Mouse (Mus musculus): Measurements from ENCODE around the gene Cyp4f17. TPM values are rescaled to one million over a fixed set of nuclear protein-coding genes. Genes with fewer than 3 reads are reported as not detected.
"Not testable (repeated sequence)": the region's sequence is repeated elsewhere in the genome, so short reads cannot be mapped to it uniquely, and the experiment has no call there.

The Cyp4f17 gene
- polyA plus RNA-seq, 1 experiment from 2014 or later = 13.8 TPM

GRCm38 (mm10) chr17:32554368-32554767 lies 48.5 kb downstream of the Cyp4f17 start:
- ATAC-seq (ENCODE audit: insufficient number of reproducible peaks, insufficient read depth, low FRiP score, low TSS enrichment, low read depth); H3K4me1 ChIP-seq (replicated peaks); H3K4me3 ChIP-seq (replicated peaks); H3K36me3 ChIP-seq; H3K9ac ChIP-seq (replicated peaks); H3K9me3 ChIP-seq; H3K4me2 ChIP-seq; H3K27ac ChIP-seq; H3K27me3 ChIP-seq: not testable (repeated sequence)
- 84% methylated on average over 9 of the region's 9 CpGs for WGBS

GRCm38 (mm10) chr17:32563301-32563700 lies 57.5 kb downstream of the Cyp4f17 start:
- not testable (repeated sequence) for H3K27me3 ChIP-seq; ATAC-seq (ENCODE audit: insufficient number of reproducible peaks, insufficient read depth, low FRiP score, low TSS enrichment, low read depth); H3K9ac ChIP-seq (replicated peaks); H3K4me3 ChIP-seq (replicated peaks); H3K4me1 ChIP-seq (replicated peaks); H3K4me2 ChIP-seq; H3K36me3 ChIP-seq; H3K27ac ChIP-seq
- WGBS = 83% methylated on average over 2 of the region's 2 CpGs
- H3K9me3 ChIP-seq = peaks cover 16% of the 10 kb centered on the region; the same call in 1 of the 2 replicates

- ATAC-seq (ENCODE audit: insufficient number of reproducible peaks, insufficient read depth, low FRiP score, low TSS enrichment, low read depth); H3K36me3 ChIP-seq; H3K27me3 ChIP-seq; H3K4me3 ChIP-seq (replicated peaks); H3K4me1 ChIP-seq (replicated peaks); H3K4me2 ChIP-seq; H3K9ac ChIP-seq (replicated peaks); H3K9me3 ChIP-seq; H3K27ac ChIP-seq: not testable (repeated sequence)
- 82% methylated on average over 2 of the region's 2 CpGs for WGBS
These were observed 67.4 kb downstream of the Cyp4f17 start for GRCm38 (mm10) chr17:32573286-32573685.

- Histone ChIP-seq H3K9me3 (no peaks in the 10 kb centered on the region), H3K36me3 (no peaks in the 10 kb centered on the region), H3K4me1 (replicated peaks) (peaks cover 9% of the 10 kb centered on the region), H3K27ac (no peak overlapping the region), H3K27me3 (no peaks in the 10 kb centered on the region), H3K4me2 (no peak overlapping the region), H3K9ac (replicated peaks) (no peak overlapping the region), H3K4me3 (replicated peaks) (no peak overlapping the region)
- no peak for ATAC-seq (ENCODE audit: insufficient number of reproducible peaks, insufficient read depth, low FRiP score, low TSS enrichment, low read depth)
- WGBS = 40% methylated on average over 7 of the region's 7 CpGs
These were observed 71.8 kb downstream of the Cyp4f17 start for GRCm38 (mm10) chr17:32577496-32578186.

Other genes with a start within 250 kb of the Cyp4f17 start
- gene Brd4, start 221.3 kb upstream of the Cyp4f17 start, polyA plus RNA-seq (2016; fragmentation: Nextera tagmentation; extraction: Ambion mirVana) = 98.2 and 119 TPM in 2 replicates
- 151 and 153 TPM in 2 replicates for gene Akap8, start 184.8 kb upstream of the Cyp4f17 start, polyA plus RNA-seq (2016; fragmentation: Nextera tagmentation; extraction: Ambion mirVana)
- 112 and 120 TPM in 2 replicates for gene Akap8l, start 155.4 kb upstream of the Cyp4f17 start, polyA plus RNA-seq (2016; fragmentation: Nextera tagmentation; extraction: Ambion mirVana)
- 30.0 and 37.3 TPM in 2 replicates for gene Wiz, start 116.6 kb upstream of the Cyp4f17 start, polyA plus RNA-seq (2016; fragmentation: Nextera tagmentation; extraction: Ambion mirVana)
- gene Rasal3, start 102.5 kb upstream of the Cyp4f17 start, polyA plus RNA-seq (2016; fragmentation: Nextera tagmentation; extraction: Ambion mirVana) = 0.87 and 1.1 TPM in 2 replicates
- gene Pglyrp2, start 81.9 kb upstream of the Cyp4f17 start, polyA plus RNA-seq (2016; fragmentation: Nextera tagmentation; extraction: Ambion mirVana) = not detected in 2 replicates
- not detected in 2 replicates for gene Cyp4f39, start 53.3 kb upstream of the Cyp4f17 start, polyA plus RNA-seq (2016; fragmentation: Nextera tagmentation; extraction: Ambion mirVana)
- 23.8 and 26.6 TPM in 2 replicates for gene Cyp4f16, start 30.5 kb downstream of the Cyp4f17 start, polyA plus RNA-seq (2016; fragmentation: Nextera tagmentation; extraction: Ambion mirVana)
- gene Cyp4f37, start 115.3 kb downstream of the Cyp4f17 start, polyA plus RNA-seq (2016; fragmentation: Nextera tagmentation; extraction: Ambion mirVana) = not detected in 2 replicates
- gene Cyp4f40, start 152.8 kb downstream of the Cyp4f17 start, polyA plus RNA-seq (2016; fragmentation: Nextera tagmentation; extraction: Ambion mirVana) = not detected in 2 replicates
- gene Cyp4f15, start 179.6 kb downstream of the Cyp4f17 start, polyA plus RNA-seq (2016; fragmentation: Nextera tagmentation; extraction: Ambion mirVana) = 0.23 and 0.70 TPM in 2 replicates

All from limb, embryonic 12.5 days (tissue).